Comparison of ENCODE assay signal across 13 mouse cellular contexts in the genomic region with DNA sequence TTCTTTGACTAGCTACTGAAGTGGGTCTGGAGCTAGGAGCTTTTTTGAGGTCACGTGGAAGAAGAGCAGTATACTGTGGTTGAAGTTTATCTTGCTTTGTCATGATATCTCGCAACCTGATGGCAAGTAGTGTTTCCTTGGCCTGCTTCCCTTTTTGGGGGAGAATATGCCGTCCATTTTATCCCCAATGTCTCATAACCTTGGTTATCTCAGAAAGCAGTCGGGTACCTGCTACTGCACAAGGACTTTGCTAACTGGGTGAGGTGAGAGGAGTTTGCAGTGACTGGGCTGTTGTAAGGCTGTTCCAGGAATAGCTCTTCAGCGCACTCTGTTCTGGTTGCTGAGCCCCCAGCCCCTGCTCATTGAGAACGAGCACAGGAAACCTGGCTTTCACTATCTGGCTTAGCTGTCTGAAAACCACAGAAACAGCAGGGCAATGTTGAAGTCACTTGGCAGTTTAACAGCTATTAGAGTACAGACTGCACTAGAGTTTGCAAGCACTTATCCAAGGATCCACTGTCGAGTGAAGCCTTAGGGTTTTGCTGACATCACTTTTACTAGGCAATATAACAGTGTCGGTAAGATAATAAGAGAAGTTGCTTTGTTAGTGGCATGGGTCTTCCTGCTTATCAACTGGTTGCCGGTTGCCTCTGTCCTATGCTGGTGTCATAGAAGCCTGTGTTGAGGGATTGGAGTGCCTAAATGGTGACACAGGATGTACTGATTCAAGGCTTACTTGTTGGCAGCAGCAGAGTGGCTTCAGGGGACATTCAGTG. TPM values are rescaled to one million over a fixed set of nuclear protein-coding genes. Genes with fewer than 3 reads are reported as not detected.
DNase-seq lines count a peak whose midpoint lies in the region; ATAC-seq and TF ChIP-seq lines count a peak whose summit lies in the region.
"Had no signal": no experiment of that assay in that cellular context is flagged by ENCODE, and none has a peak within 500 bp of the region (broad histone marks: within the 10 kb centered on the region; RNA-seq: fewer than 3 reads in every experiment).

No protein-coding gene starts in this region.

- H3K4me1 ChIP-seq in heart, embryonic 15.5 days (replicated peaks) = peaks cover 13% of the 10 kb centered on the region
- peaks cover 52% of the 10 kb centered on the region for H3K4me1 ChIP-seq in G1E (ENCODE audit: insufficient read depth, low read depth, low read length)
- H3K4me1 ChIP-seq: forebrain, embryonic 12.5 days had no signal

- peak overlapping the region; percentile 52 for H3K27ac ChIP-seq in heart, embryonic 15.5 days
- H3K27ac ChIP-seq: forebrain, embryonic 12.5 days had no signal

- peak overlapping the region; percentile 33 for H3K4me2 ChIP-seq in heart, embryonic 15.5 days
- H3K4me2 ChIP-seq: forebrain, embryonic 12.5 days had no signal

- intact Hi-C loops in left cerebral cortex, postnatal 25 days (cut with DNase I) = no loop called here

- H3K9ac ChIP-seq in heart, embryonic 15.5 days = no peak overlapping the region
- H3K9ac ChIP-seq: forebrain, embryonic 12.5 days had no signal

- no peak for DNase-seq in heart, adult 9 months (ENCODE audit: low spot score in 2 of 2)
- DNase-seq in G1E (ENCODE audit: low spot score) = peak; percentile 65
- DNase-seq in left cerebral cortex, postnatal 25 days (ENCODE audit: low spot score in 2 of 2) = no peak
- no peak for DNase-seq in testis, postnatal 10 days (ENCODE audit: low spot score)
- DNase-seq: kidney, adult 2 months; midbrain, embryonic 14.5 days; spleen, adult 18-20 months had no signal

- no peak for TF ChIP-seq CTCF in G1E (IDR thresholded peaks at IDR 0.05; ENCODE audit: low read depth, low read length)

- peak; percentile 79 for ATAC-seq in heart, embryonic 15.5 days (replicated peaks; ENCODE audit: insufficient number of reproducible peaks, insufficient read depth, low FRiP score, low read depth)
- ATAC-seq in G1E (ENCODE audit: extremely low read depth, insufficient number of reproducible peaks, low FRiP score, poor library complexity, severe bottlenecking) = peak; percentile 83
- peak; percentile 83 for ATAC-seq in granulocyte monocyte progenitor cell, adult 5-6 weeks (replicated peaks; ENCODE audit: poor library complexity, severe bottlenecking)
- peak; percentile 66 for ATAC-seq in monocyte, adult 5-6 weeks (replicated peaks; ENCODE audit: insufficient number of reproducible peaks, low FRiP score, low TSS enrichment, poor library complexity, severe bottlenecking)
- no peak for ATAC-seq in cerebellum, adult (ENCODE audit: insufficient number of reproducible peaks, low FRiP score, low TSS enrichment)

- peaks cover 24% of the 10 kb centered on the region for H3K36me3 ChIP-seq in heart, embryonic 15.5 days
- H3K36me3 ChIP-seq in G1E (replicated peaks) = peaks cover 46% of the 10 kb centered on the region

- 27% methylated on average over 9 of the region's 9 CpGs for WGBS in heart, embryonic 15.5 days

- H3K9me3 ChIP-seq in heart, embryonic 15.5 days (replicated peaks) = no peaks in the 10 kb centered on the region
- no peaks in the 10 kb centered on the region for H3K9me3 ChIP-seq in G1E (replicated peaks)
- H3K9me3 ChIP-seq: forebrain, embryonic 12.5 days had no signal

- no peak overlapping the region for H3K4me3 ChIP-seq in heart, embryonic 15.5 days
- peak overlapping the region; percentile 52; the same call in 1 of the 2 replicates for H3K4me3 ChIP-seq in G1E (ENCODE audit: low read depth, low read length)
- H3K4me3 ChIP-seq: forebrain, embryonic 12.5 days had no signal

- no peaks in the 10 kb centered on the region for H3K27me3 ChIP-seq in heart, embryonic 15.5 days
- no peaks in the 10 kb centered on the region for H3K27me3 ChIP-seq in G1E (ENCODE audit: insufficient read depth, low read length)
- H3K27me3 ChIP-seq: CH12.LX; forebrain, embryonic 12.5 days had no signal

RNA-seq across cellular contexts. Expression of a gene that starts 32.6 kb away (rescaled TPM):
- 165 TPM in 2 replicates for polyA plus RNA-seq in heart, embryonic 15.5 days (2015; fragmentation: Nextera tagmentation; extraction: Ambion mirVana)
- 81.6 and 111 TPM in 2 replicates for total RNA-seq in G1E (2014; fragmentation: Nextera tagmentation)
- 264 and 265 TPM in 2 replicates for total RNA-seq in G1E (2017)
- 77.1 and 83.0 TPM in 2 replicates for polyA plus RNA-seq in G1E (2012)
- 108 and 137 TPM in 2 replicates for total RNA-seq in granulocyte monocyte progenitor cell, adult 5-6 weeks (2014; fragmentation: Nextera tagmentation)
- total RNA-seq in granulocyte monocyte progenitor cell, adult 5-6 weeks (2017) = 265 and 275 TPM in 2 replicates
- 159 to 214 TPM (median 168 TPM) in 3 replicates for total RNA-seq in monocyte, adult 5-6 weeks (2017)
- total RNA-seq in left cerebral cortex, postnatal 25 days (2021) = 100 to 1,000 TPM; 101 to 103 TPM
